Mouse (Mus musculus) ES-E14 (cell line): ENCODE measurements around the gene Igsf8.

Experiments
- CHD2 ChIP-seq: IDR thresholded peaks from 2 replicates; pipeline ENCODE4 v1.6.1; 2014; ENCODE audit warnings: mild to moderate bottlenecking, low read depth, low read length, inconsistent platforms
- ZC3H11A ChIP-seq: IDR thresholded peaks from 2 replicates; pipeline ENCODE4 v1.6.1; 2012; ENCODE audit warnings: low read depth, mild to moderate bottlenecking, inconsistent platforms, low read length, borderline replicate concordance
- ZNF384 ChIP-seq: IDR thresholded peaks from 2 replicates; pipeline ENCODE4 v1.6.1; 2012; ENCODE audit warnings: low read depth, low read length, inconsistent platforms

- TF ChIP-seq ZC3H11A (no peak), ZNF384 (no peak), CHD2 (no peak)
These were observed 28.1 kb downstream of the Igsf8 start for GRCm38 (mm10) chr1:172289617-172289946.
